Mouse (Mus musculus) liver, adult 10 weeks (tissue): ENCODE measurements around the gene Ddx54. TPM values are rescaled to one million over a fixed set of nuclear protein-coding genes. Genes with fewer than 3 reads are reported as not detected.

Experiments
- polyA plus RNA-seq: library from polyadenylated mRNA; stranded (reverse); fragments of 350-450 nt; fragmentation: Illumina TruSeq; extraction: RNeasy Lipid Tissue Mini Kit (QIAGEN cat#74804); gene quantifications from one replicate; pipeline ENCODE4 v1.2.3, GENCODE M21; 2014; ENCODE audit warnings: low read depth, low replicate concordance

Ddx54 gene
- 0.61 TPM for polyA plus RNA-seq

DNA sequence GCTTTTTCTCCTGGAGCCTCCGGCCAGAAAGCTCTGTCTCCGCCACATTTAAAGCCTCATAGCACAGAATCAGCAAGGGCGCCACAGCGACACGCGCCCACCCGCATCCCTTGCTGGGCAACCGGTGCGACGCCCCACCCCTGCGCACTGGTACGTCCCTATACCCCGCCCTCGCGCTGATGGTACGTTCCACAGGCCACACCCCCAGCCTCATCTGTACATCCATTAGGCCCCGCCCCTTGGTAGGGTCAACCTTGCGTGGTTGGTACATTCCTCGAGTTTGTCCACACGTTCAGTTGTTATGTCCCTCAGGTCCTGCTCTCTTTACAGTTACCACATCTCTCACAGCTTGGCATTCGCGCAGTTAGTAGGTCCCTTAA is at the start of gene Ddx54, which contains the start of gene Rita1:
Ddx54 (plus strand) TSS at position 298 of the 380 bp plus-strand sequence.
Rita1 (minus strand) TSS at position 148 of the 380 bp plus-strand sequence.

DNA sequence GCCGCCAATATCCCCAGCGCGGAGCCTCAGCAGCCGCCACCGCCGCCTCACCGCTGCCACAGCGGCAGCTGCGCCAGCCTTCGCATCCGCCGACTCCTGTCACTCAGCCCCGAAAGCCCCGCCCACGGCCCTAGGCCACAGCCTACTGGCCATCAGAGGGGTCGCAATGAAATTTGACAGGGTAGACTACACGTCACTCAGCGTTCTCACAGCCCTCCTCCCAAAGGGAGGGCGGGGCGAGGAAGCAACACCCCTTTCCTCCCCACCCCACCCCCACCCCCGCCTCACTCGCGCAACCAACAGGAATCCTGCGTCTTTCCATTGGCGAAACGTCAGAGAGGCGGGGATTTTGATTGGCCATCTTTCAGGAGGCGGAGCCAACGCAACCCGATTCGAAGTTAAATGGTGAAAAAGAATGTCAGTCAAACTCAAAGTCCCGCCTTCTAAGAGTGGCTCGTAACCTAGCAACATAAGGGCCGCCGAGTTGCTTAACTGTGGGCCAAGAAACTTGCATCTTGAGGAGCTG is 23.9 kb upstream of the Ddx54 start, which contains the start of the genes Tpcn1 and Iqcd:
Tpcn1 (minus strand) TSS at position 105 of the 526 bp plus-strand sequence.
Iqcd (plus strand) TSS at position 448 of the 526 bp plus-strand sequence.

DNA sequence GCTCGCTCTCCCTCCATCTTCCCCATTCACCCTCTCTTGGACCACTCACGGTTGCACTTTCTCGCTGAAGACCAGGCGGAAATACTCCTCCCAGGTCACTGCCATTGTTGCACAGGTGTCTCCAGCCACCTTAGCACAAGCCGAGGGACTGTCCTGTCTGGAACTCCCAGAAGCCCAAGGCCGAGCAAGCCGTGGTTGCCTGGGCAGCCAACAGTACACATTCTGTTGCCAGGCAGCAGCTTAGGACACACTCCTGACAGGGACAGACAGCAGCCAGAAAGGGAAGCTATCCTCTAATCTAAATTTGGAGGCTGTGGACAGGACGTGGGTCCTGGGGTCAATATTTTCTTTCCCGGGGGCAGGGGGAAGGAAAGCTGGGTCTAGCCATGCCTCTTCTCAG is 21.6 kb downstream of the Ddx54 start, which contains the start of gene Cfap73:
Cfap73 (minus strand) TSS at position 105 of the 400 bp plus-strand sequence.

DNA sequence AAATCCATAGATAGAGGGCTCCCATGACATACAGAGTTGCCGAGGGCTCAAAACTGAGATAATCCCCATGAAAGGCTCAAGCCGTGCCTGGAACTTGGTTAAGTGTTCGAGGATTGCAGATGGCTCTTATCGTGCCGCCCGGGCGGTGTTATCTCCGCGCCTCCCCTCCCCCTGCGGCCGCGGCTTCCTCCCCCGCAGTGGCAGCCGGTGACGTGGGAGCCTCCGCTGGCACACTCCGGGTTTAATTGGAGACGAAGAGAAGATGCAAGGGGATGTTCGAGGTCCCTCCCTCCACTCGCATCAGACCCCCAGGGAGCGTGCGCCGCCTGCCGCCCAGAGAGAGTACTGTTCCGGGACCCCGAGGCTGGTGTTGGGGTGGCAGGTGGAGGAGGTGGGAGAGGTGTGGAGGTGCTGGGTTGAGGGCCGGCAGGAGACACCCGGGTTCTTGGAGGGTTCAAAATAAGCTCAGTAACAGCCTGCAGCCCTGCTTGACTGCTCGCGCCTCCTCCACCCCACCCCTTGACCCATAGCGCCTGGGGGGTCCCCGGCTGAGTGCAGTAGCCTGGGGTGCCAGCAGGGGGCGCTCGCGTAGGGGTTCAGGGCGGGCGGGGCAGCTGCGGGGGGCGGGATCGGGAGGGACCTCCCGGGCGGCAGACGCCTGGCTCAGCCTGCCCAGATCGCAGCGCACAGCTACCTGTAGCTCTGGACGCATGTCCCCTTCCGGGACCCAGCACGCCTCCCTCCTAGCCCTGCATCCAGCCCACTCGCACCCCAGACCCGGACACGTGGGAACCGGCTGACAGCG is 36.2 kb downstream of the Ddx54 start, which contains the start of gene Rasal1:
Rasal1 (plus strand) TSS at position 244 of the 805 bp plus-strand sequence.

Other genes starting within 250 kb of the Ddx54 start
- not detected for gene Lhx5, start 181.0 kb upstream of the Ddx54 start, polyA plus RNA-seq
- not detected for gene Sdsl, start 139.9 kb upstream of the Ddx54 start, polyA plus RNA-seq
- gene Sds, start 136.2 kb upstream of the Ddx54 start, polyA plus RNA-seq, result 10.3 TPM
- 1.8 TPM for gene Plbd2, start 109.1 kb upstream of the Ddx54 start, polyA plus RNA-seq
- gene Slc8b1, start 101.6 kb upstream of the Ddx54 start, polyA plus RNA-seq, result 3.3 TPM
- gene Tpcn1, start 24.1 kb upstream of the Ddx54 start, polyA plus RNA-seq, result 4.7 TPM
- not detected for gene Iqcd, start 23.7 kb upstream of the Ddx54 start, polyA plus RNA-seq
- 0.64 TPM for gene Rita1, start 150 bp upstream of the Ddx54 start, polyA plus RNA-seq
- not detected for gene Cfap73, start 21.5 kb downstream of the Ddx54 start, polyA plus RNA-seq
- not detected for gene Rasal1, start 36.1 kb downstream of the Ddx54 start, polyA plus RNA-seq
- gene Dtx1, start 99.2 kb downstream of the Ddx54 start, polyA plus RNA-seq, result not detected
- 1.4 TPM for gene Oas2, start 137.1 kb downstream of the Ddx54 start, polyA plus RNA-seq
- gene Oas3, start 164.9 kb downstream of the Ddx54 start, polyA plus RNA-seq, result 0.29 TPM
- gene Oas1e, start 182.8 kb downstream of the Ddx54 start, polyA plus RNA-seq, result not detected
- not detected for gene Oas1c, start 199.8 kb downstream of the Ddx54 start, polyA plus RNA-seq
- gene Oas1f, start 234.6 kb downstream of the Ddx54 start, polyA plus RNA-seq, result not detected
- gene Oas1h, start 248.7 kb downstream of the Ddx54 start, polyA plus RNA-seq, result not detected